Mouse (Mus musculus) midbrain, postnatal 0 days (tissue): ENCODE results near the gene Slco4c1. TPM values are rescaled to one million over a fixed set of nuclear protein-coding genes. Genes with fewer than 3 reads are reported as not detected.

Experiments
- ATAC-seq: fragments of 200-750 bp; cut with Nextera tagmentation; 2 replicates; pipeline ENCODE4 v1.8.0; 2017; ENCODE audit warnings: moderate number of reproducible peaks, mild to moderate bottlenecking, moderate TSS enrichment, moderate library complexity; ENCODE audit not compliant: low FRiP score
- DNase-seq: peaks from one replicate; pipeline ENCODE4 v3.0.0-alpha.2; 2015; ENCODE audit warnings: low spot score
- H3K27ac ChIP-seq: fragments of 300-500 bp; sonication (generic); 2 replicates; pipeline ENCODE4 v1.5.1; 2014; ENCODE audit warnings: low read depth, mild to moderate bottlenecking, low read length, mixed read lengths
- H3K27me3 ChIP-seq: fragments of 300-500 bp; sonication (generic); 2 replicates; pipeline ENCODE4 v1.6.1; 2014; ENCODE audit warnings: low read length, control low read depth, mixed read lengths; ENCODE audit not compliant: insufficient read depth
- H3K36me3 ChIP-seq: fragments of 300-500 bp; sonication (generic); 2 replicates; pipeline ENCODE4 v1.6.1; 2014; ENCODE audit warnings: low read length, control low read depth, mixed read lengths; ENCODE audit not compliant: insufficient read depth
- H3K4me1 ChIP-seq: fragments of 300-500 bp; sonication (generic); 2 replicates; pipeline ENCODE4 v1.6.1; 2014; ENCODE audit warnings: mild to moderate bottlenecking, control low read depth, antibody characterized with exemption, low read length, mixed read lengths; ENCODE audit not compliant: insufficient read depth
- H3K4me2 ChIP-seq: fragments of 300-500 bp; sonication (generic); 2 replicates; pipeline ENCODE4 v1.6.1; 2014; ENCODE audit warnings: low read depth, mild to moderate bottlenecking, low read length, mixed read lengths; ENCODE audit not compliant: poor library complexity, severe bottlenecking
- H3K4me3 ChIP-seq: fragments of 300-500 bp; sonication (generic); 2 replicates; pipeline ENCODE4 v1.5.1; 2014; ENCODE audit warnings: low read depth, mild to moderate bottlenecking, low read length, moderate library complexity
- H3K9ac ChIP-seq: fragments of 300-500 bp; sonication (generic); replicated peaks from 2 replicates; pipeline ENCODE4 v1.6.1; 2014; ENCODE audit warnings: mild to moderate bottlenecking, low read length, moderate library complexity, mixed read lengths; ENCODE audit not compliant: poor library complexity, severe bottlenecking
- H3K9me3 ChIP-seq: fragments of 300-500 bp; sonication (generic); 2 replicates; pipeline ENCODE4 v1.6.1; 2016; ENCODE audit warnings: low read length, control low read depth
- CTCF ChIP-seq: IDR thresholded peaks from 2 replicates; pipeline ENCODE4 v1.5.1; 2016; ENCODE audit warnings: antibody characterized with exemption, mild to moderate bottlenecking
- WGBS: fragments of 180-500 bp; shearing (Covaris S2); extraction: QIAGEN DNeasy Blood & Tissue Kit; methylation state at CpG from one replicate; pipeline ENCODE4 v1.1.7; 2014; 5-methylcytosine and 5-hydroxymethylcytosine counted together
- polyA plus RNA-seq: library from polyadenylated mRNA; unstranded; fragments of >200 nt; fragmentation: Nextera tagmentation; extraction: Ambion mirVana; gene quantifications from 2 replicates; pipeline ENCODE4 v1.2.1, GENCODE M21; 2015
- total RNA-seq: library from RNA; depleted of rRNA; stranded (reverse); fragments of >200 nt; gene quantifications from 2 replicates; pipeline ENCODE4 v1.2.3, GENCODE M21; 2014

The Slco4c1 gene
- total and polyA plus RNA-seq, 2 experiments from 2014 or later: 1.3 to 2.2 TPM

DNA sequence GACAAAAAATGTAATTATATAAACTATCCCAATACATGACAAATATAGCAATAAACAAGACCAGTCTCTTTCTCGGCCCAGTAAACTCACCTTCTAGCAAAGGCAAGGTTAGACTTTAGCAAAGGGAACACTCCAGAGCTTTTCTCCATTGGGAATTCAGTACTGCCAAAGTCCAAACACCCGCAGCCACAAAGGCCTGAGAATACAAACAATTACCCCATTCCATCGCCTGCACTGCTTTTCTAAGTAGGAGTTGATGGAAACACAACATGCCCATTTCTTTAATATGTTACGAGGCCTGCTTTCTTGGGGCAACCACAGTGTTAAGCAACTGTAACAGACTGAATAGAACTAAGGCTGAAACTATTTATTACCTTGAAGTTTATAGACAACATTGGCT is 18.4 kb downstream of the Slco4c1 start:
- Histone ChIP-seq H3K9me3 (no peaks in the 10 kb centered on the region), H3K4me3 (no peak overlapping the region), H3K4me1 (no peaks in the 10 kb centered on the region), H3K27me3 (no peaks in the 10 kb centered on the region), H3K4me2 (no peak overlapping the region), H3K27ac (no peak overlapping the region), H3K36me3 (no peaks in the 10 kb centered on the region), H3K9ac (no peak overlapping the region)
- ATAC-seq (no peak), DNase-seq (no peak)
- 92% methylated on average over 4 of the region's 4 CpGs for WGBS
- no peak for TF ChIP-seq CTCF

GRCm38 (mm10) chr1:96849101-96849500 is 22.9 kb downstream of the Slco4c1 start:
- H3K36me3 ChIP-seq: no peaks in the 10 kb centered on the region
- DNase-seq (no peak), ATAC-seq (no peak)
- H3K9me3 ChIP-seq: no peaks in the 10 kb centered on the region
- H3K27me3 ChIP-seq: no peaks in the 10 kb centered on the region
- H3K4me3 ChIP-seq: no peak overlapping the region
- no peak overlapping the region for H3K9ac ChIP-seq
- 66% methylated on average over 4 of the region's 4 CpGs for WGBS
- no peaks in the 10 kb centered on the region for H3K4me1 ChIP-seq
- TF ChIP-seq CTCF: no peak
- no peak overlapping the region for H3K27ac ChIP-seq
- H3K4me2 ChIP-seq: no peak overlapping the region

DNA sequence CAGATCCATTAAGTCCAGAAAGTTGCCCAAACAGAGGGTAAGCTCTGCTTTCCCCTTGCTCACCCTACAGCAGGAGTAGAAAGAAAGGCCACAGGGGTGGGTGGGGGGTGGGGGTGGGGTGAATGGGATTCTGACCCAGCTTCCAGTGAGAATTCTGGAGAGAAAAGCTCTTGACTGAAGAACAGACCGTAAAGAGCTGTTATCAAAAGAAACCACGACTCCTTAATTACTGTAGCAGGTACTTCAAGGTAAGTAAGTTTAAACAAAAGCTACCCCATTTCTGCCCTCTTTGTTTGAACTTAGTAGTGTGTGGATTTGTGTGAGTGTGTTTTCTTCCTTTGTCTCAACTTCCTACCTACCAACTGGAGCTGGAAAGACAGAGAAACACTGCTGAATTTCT is 23.4 kb downstream of the Slco4c1 start:
- H3K27ac ChIP-seq: no peak overlapping the region
- H3K27me3 ChIP-seq: no peaks in the 10 kb centered on the region
- DNase-seq (no peak), ATAC-seq (no peak)
- H3K36me3 ChIP-seq: no peaks in the 10 kb centered on the region
- H3K4me3 ChIP-seq: no peak overlapping the region
- no peaks in the 10 kb centered on the region for H3K9me3 ChIP-seq
- WGBS: 48% methylated on average over 2 of the region's 2 CpGs
- TF ChIP-seq CTCF: no peak
- no peak overlapping the region for H3K9ac ChIP-seq
- no peaks in the 10 kb centered on the region for H3K4me1 ChIP-seq
- H3K4me2 ChIP-seq: no peak overlapping the region

- H3K9me3 ChIP-seq: no peaks in the 10 kb centered on the region
- no peaks in the 10 kb centered on the region for H3K36me3 ChIP-seq
- H3K4me2 ChIP-seq: no peak overlapping the region
- no peak for ATAC-seq
- no peaks in the 10 kb centered on the region for H3K27me3 ChIP-seq
- H3K4me3 ChIP-seq: no peak overlapping the region
- H3K4me1 ChIP-seq: no peaks in the 10 kb centered on the region
- H3K27ac ChIP-seq: no peak overlapping the region
- 3% methylated on average over 3 of the region's 3 CpGs for WGBS
- DNase-seq: peak; percentile 73
- TF ChIP-seq CTCF: peak; percentile 88
- H3K9ac ChIP-seq: no peak overlapping the region
Measured at GRCm38 (mm10) chr1:96846727-96847126, 25.2 kb downstream of the Slco4c1 start.

DNA sequence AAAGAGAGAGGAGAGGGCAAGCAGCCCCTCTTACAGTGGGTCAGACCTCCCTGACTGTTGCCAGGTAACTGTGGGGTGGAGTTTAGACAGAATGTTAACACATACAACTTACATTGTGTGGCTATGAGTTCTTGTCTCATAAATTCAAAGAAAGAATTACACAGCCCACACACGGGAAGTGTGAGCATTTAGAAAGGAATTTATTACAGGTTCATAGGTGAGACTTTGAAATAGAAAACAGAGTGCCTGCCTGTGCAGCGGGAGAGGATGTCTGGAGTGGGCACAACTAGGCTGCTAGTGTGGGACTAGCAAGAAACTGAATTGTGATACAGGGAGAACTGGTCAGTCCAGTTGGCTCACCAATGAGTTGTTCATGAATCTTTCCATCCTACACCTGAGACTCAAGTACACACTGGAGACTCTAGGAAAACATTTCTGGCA is 66.7 kb downstream of the Slco4c1 start:
- H3K4me1 ChIP-seq: no peaks in the 10 kb centered on the region
- WGBS: 82% methylated on average over 2 of the region's 2 CpGs
- no peak overlapping the region for H3K27ac ChIP-seq
- DNase-seq: no peak
- no peak overlapping the region for H3K4me3 ChIP-seq
- H3K27me3 ChIP-seq: no peaks in the 10 kb centered on the region
- H3K36me3 ChIP-seq: no peaks in the 10 kb centered on the region
- H3K4me2 ChIP-seq: no peak overlapping the region
- no peaks in the 10 kb centered on the region for H3K9me3 ChIP-seq
- ATAC-seq: no peak
- no peak overlapping the region for H3K9ac ChIP-seq
- no peak for TF ChIP-seq CTCF

GRCm38 (mm10) chr1:96801595-96801994 is 70.4 kb downstream of the Slco4c1 start:
- no peak overlapping the region for H3K9ac ChIP-seq
- H3K9me3 ChIP-seq: no peaks in the 10 kb centered on the region
- H3K4me1 ChIP-seq: no peaks in the 10 kb centered on the region
- no peaks in the 10 kb centered on the region for H3K36me3 ChIP-seq
- H3K4me3 ChIP-seq: no peak overlapping the region
- DNase-seq (peak; percentile 78), ATAC-seq (no peak)
- no peaks in the 10 kb centered on the region for H3K27me3 ChIP-seq
- H3K4me2 ChIP-seq: no peak overlapping the region
- H3K27ac ChIP-seq: no peak overlapping the region
- TF ChIP-seq CTCF: peak; percentile 81
